Comparison of ENCODE assay signal across 7 mouse cellular contexts in genomic region chr13:94177148-94177547, GRCm38 (mm10).
DNase-seq lines count a peak whose midpoint lies in the region; ATAC-seq and TF ChIP-seq lines count a peak whose summit lies in the region.

No protein-coding gene starts in this region.

- peak; percentile 67 for DNase-seq in kidney, postnatal 0 days (ENCODE audit: low spot score)
- no peak for DNase-seq in kidney, adult 8-10 months
- DNase-seq in ZHBTc4 (ENCODE audit: low read depth, low spot score), result peak; percentile 75
- peak; percentile 65 to 77 for DNase-seq in cerebellum, postnatal 14 days
- no peak for DNase-seq in liver, adult 2 months (ENCODE audit: extremely low read depth, low read depth, low spot score)
- DNase-seq in thymus, postnatal 10 days (ENCODE audit: low spot score in 2 of 2), result peak; percentile 23 to 77

- H3K79me2 ChIP-seq in liver, adult 2 months (ENCODE audit: control insufficient read depth, insufficient read depth, low read length), result no peaks in the 10 kb centered on the region

- no peak for TF ChIP-seq POLR2A in liver, adult 2 months (IDR thresholded peaks at IDR 0.05; ENCODE audit: extremely low read depth, insufficient read depth, low read length)

- peak; percentile 69 for TF ChIP-seq CTCF in kidney, postnatal 0 days (IDR thresholded peaks at IDR 0.05; ENCODE audit: low read depth)
- TF ChIP-seq CTCF in liver, adult 2 months (IDR thresholded peaks at IDR 0.05; ENCODE audit: low read depth, low read length), result peak; percentile 59

- no peak overlapping the region for H3K4me2 ChIP-seq in kidney, postnatal 0 days (ENCODE audit: low read length)
- no peak overlapping the region for H3K4me2 ChIP-seq in midbrain, embryonic 15.5 days

- no peak overlapping the region for H3K27ac ChIP-seq in kidney, postnatal 0 days
- H3K27ac ChIP-seq in liver, adult 2 months (replicated peaks; ENCODE audit: insufficient read depth, low read depth, low read length), result peak overlapping the region; percentile 28
- no peak overlapping the region for H3K27ac ChIP-seq in midbrain, embryonic 15.5 days

- no peaks in the 10 kb centered on the region for H3K9me3 ChIP-seq in kidney, postnatal 0 days (replicated peaks; ENCODE audit: low read length)
- no peaks in the 10 kb centered on the region for H3K9me3 ChIP-seq in midbrain, embryonic 15.5 days

- no peak overlapping the region for H3K4me3 ChIP-seq in kidney, postnatal 0 days (replicated peaks; ENCODE audit: low read depth, low read length)
- H3K4me3 ChIP-seq in liver, adult 2 months (ENCODE audit: insufficient read depth, low read depth, low read length), result no peak overlapping the region
- no peak overlapping the region for H3K4me3 ChIP-seq in midbrain, embryonic 15.5 days

- H3K36me3 ChIP-seq in kidney, postnatal 0 days (ENCODE audit: insufficient read depth, low read length), result no peaks in the 10 kb centered on the region
- no peaks in the 10 kb centered on the region for H3K36me3 ChIP-seq in liver, adult 2 months (ENCODE audit: control insufficient read depth, insufficient read depth, low read length)
- H3K36me3 ChIP-seq in midbrain, embryonic 15.5 days (replicated peaks), result no peaks in the 10 kb centered on the region

- H3K27me3 ChIP-seq in kidney, postnatal 0 days (ENCODE audit: insufficient read depth, low read length), result no peaks in the 10 kb centered on the region
- no peaks in the 10 kb centered on the region for H3K27me3 ChIP-seq in liver, adult 2 months (ENCODE audit: control insufficient read depth, insufficient read depth, low read length)
- peaks cover 9% of the 10 kb centered on the region; the same call in 1 of the 2 replicates for H3K27me3 ChIP-seq in midbrain, embryonic 15.5 days (replicated peaks)

- H3K9ac ChIP-seq in kidney, postnatal 0 days (ENCODE audit: low read depth, low read length), result no peak overlapping the region
- peak overlapping the region; percentile 42; the same call in 1 of the 2 replicates for H3K9ac ChIP-seq in liver, adult 2 months (ENCODE audit: low read depth, low read length)
- H3K9ac ChIP-seq in midbrain, embryonic 15.5 days, result no peak overlapping the region

- H3K4me1 ChIP-seq in kidney, postnatal 0 days (replicated peaks; ENCODE audit: insufficient read depth, low read length), result peaks cover 26% of the 10 kb centered on the region
- peaks cover 11% of the 10 kb centered on the region for H3K4me1 ChIP-seq in liver, adult 2 months (ENCODE audit: control insufficient read depth, insufficient read depth, low read length)
- H3K4me1 ChIP-seq in midbrain, embryonic 15.5 days, result peaks cover 40% of the 10 kb centered on the region

- 53% methylated on average over 7 of the region's 7 CpGs for WGBS in kidney, postnatal 0 days
- WGBS in liver, adult 2 months, result 65% methylated on average over 7 of the region's 7 CpGs
- WGBS in midbrain, embryonic 15.5 days, result 53% methylated on average over 7 of the region's 7 CpGs

- no peak for ATAC-seq in kidney, postnatal 0 days (replicated peaks; ENCODE audit: low FRiP score, low read depth)
- ATAC-seq in midbrain, embryonic 15.5 days (replicated peaks), result no peak

Comparison
In these comparisons a context has a peak if more than half of its experiments do, and no peak if none do; other contexts are left out.
1. DNase-seq: peak in kidney, postnatal 0 days (single experiment), ZHBTc4 (single experiment), cerebellum, postnatal 14 days (2 of 2) and thymus, postnatal 10 days (2 of 2); none in kidney, adult 8-10 months (0 of 2) and liver, adult 2 months (single experiment).